Mouse (Mus musculus): Measurements from ENCODE around the gene Park7.

GRCm38 (mm10) chr4:150963711-150964110, 49.5 kb upstream of the Park7 start:
- TF ChIP-seq GATA1 (IDR thresholded peaks at IDR 0.05; ENCODE audit: low read length) (no peak), TAL1 (IDR thresholded peaks at IDR 0.05; ENCODE audit: low read length) (no peak)
